Mouse (Mus musculus) limb, embryonic 11.5 days (tissue): ENCODE measurements around the gene Igf1r. TPM values are rescaled to one million over a fixed set of nuclear protein-coding genes. Genes with fewer than 3 reads are reported as not detected.

Source experiments
- ATAC-seq: fragments of 200-750 bp; cut with Nextera tagmentation; 2 replicates; pipeline ENCODE4 v1.8.0; 2017; ENCODE audit warnings: low read depth; ENCODE audit not compliant: insufficient number of reproducible peaks, low FRiP score, low TSS enrichment
- DNase-seq: peaks from one replicate; pipeline ENCODE4 v3.0.0-alpha.2; 2015; ENCODE audit warnings: low spot score
- H3K27ac ChIP-seq: fragments of 300-500 bp; sonication (generic); replicated peaks from 2 replicates; pipeline ENCODE4 v1.5.1; 2014; ENCODE audit warnings: low read depth, mild to moderate bottlenecking, low read length
- H3K27me3 ChIP-seq: fragments of 300-500 bp; sonication (generic); 2 replicates; pipeline ENCODE4 v1.6.1; 2014; ENCODE audit warnings: mild to moderate bottlenecking, low read length, mixed read lengths; ENCODE audit not compliant: control insufficient read depth, insufficient read depth
- H3K36me3 ChIP-seq: fragments of 300-500 bp; sonication (generic); 2 replicates; pipeline ENCODE4 v1.6.1; 2014; ENCODE audit warnings: mild to moderate bottlenecking, low read length, moderate library complexity, mixed read lengths; ENCODE audit not compliant: control insufficient read depth, insufficient read depth
- H3K4me1 ChIP-seq: fragments of 300-500 bp; sonication (generic); 2 replicates; pipeline ENCODE4 v1.6.1; 2014; ENCODE audit warnings: low read length, mixed read lengths; ENCODE audit not compliant: control insufficient read depth, insufficient read depth
- H3K4me2 ChIP-seq: fragments of 300-500 bp; sonication (generic); 2 replicates; pipeline ENCODE4 v1.6.1; 2014; ENCODE audit warnings: low read depth, mild to moderate bottlenecking, moderate library complexity; ENCODE audit not compliant: severe bottlenecking
- H3K4me3 ChIP-seq: fragments of 300-500 bp; sonication (generic); 2 replicates; pipeline ENCODE4 v1.5.1; 2014; ENCODE audit warnings: low read depth, low read length
- H3K9ac ChIP-seq: fragments of 300-500 bp; sonication (generic); 2 replicates; pipeline ENCODE4 v1.6.1; 2014; ENCODE audit warnings: mild to moderate bottlenecking, low read length
- H3K9me3 ChIP-seq: fragments of 300-500 bp; sonication (generic); 2 replicates; pipeline ENCODE4 v1.6.1; 2016; ENCODE audit warnings: low read length; ENCODE audit not compliant: control insufficient read depth
- WGBS: fragments of 180-500 bp; shearing (Covaris S2); extraction: QIAGEN DNeasy Blood & Tissue Kit; methylation state at CpG from one replicate; pipeline ENCODE4 v1.1.7; 2014; 5-methylcytosine and 5-hydroxymethylcytosine counted together
- polyA plus RNA-seq: library from polyadenylated mRNA; unstranded; fragments of >200 nt; fragmentation: Nextera tagmentation; extraction: Ambion mirVana; gene quantifications from 2 replicates; pipeline ENCODE4 v1.2.1, GENCODE M21; 2014

Gene Igf1r
- polyA plus RNA-seq, 1 experiment from 2014 or later, result 29.9 TPM

- Histone ChIP-seq H3K9me3 (no peaks in the 10 kb centered on the region), H3K4me1 (peaks cover 10% of the 10 kb centered on the region; the same call in 1 of the 2 replicates), H3K36me3 (no peaks in the 10 kb centered on the region), H3K4me2 (peak overlapping the region; percentile 93; the same call in 1 of the 2 replicates), H3K27ac (peak overlapping the region; percentile 99), H3K4me3 (peak overlapping the region; percentile 97), H3K27me3 (no peaks in the 10 kb centered on the region), H3K9ac (peak overlapping the region; percentile 98)
- ATAC-seq (peak; percentile 84), DNase-seq (peak; percentile 94)
- 0% methylated on average over 38 of the region's 73 CpGs for WGBS
Measured at GRCm38 (mm10) chr7:67951532-67952035, 1.0 kb upstream of the Igf1r start.

GRCm38 (mm10) chr7:67952036-67952681 is 468 bp upstream of the Igf1r start:
- Histone ChIP-seq H3K4me3 (peak overlapping the region; percentile 97), H3K27me3 (no peaks in the 10 kb centered on the region), H3K9ac (peak overlapping the region; percentile 98), H3K27ac (peak overlapping the region; percentile 99), H3K4me2 (peak overlapping the region; percentile 93), H3K36me3 (no peaks in the 10 kb centered on the region), H3K9me3 (no peaks in the 10 kb centered on the region), H3K4me1 (peaks cover 11% of the 10 kb centered on the region; the same call in 1 of the 2 replicates)
- WGBS, result under 1% methylated on average over 75 of the region's 91 CpGs
- ATAC-seq (peak; percentile 37; the same call in 1 of the 2 replicates), DNase-seq (peak; percentile 86)

GRCm38 (mm10) chr7:67953764-67954242 is 1.2 kb downstream of the Igf1r start:
- WGBS, result 0% methylated on average over 23 of the region's 23 CpGs
- H3K4me1 ChIP-seq, result peaks cover 19% of the 10 kb centered on the region
- peak; percentile 56 for DNase-seq

GRCm38 (mm10) chr7:67954591-67955185 is 2.1 kb downstream of the Igf1r start:
- Histone ChIP-seq H3K36me3 (no peaks in the 10 kb centered on the region), H3K4me1 (peaks cover 19% of the 10 kb centered on the region), H3K27me3 (no peaks in the 10 kb centered on the region), H3K9me3 (no peaks in the 10 kb centered on the region), H3K4me3 (peak overlapping the region; percentile 97), H3K9ac (peak overlapping the region; percentile 98), H3K27ac (peak overlapping the region; percentile 70), H3K4me2 (peak overlapping the region; percentile 93)
- DNase-seq (no peak), ATAC-seq (no peak)
- 6% methylated on average over 10 of the region's 10 CpGs for WGBS

More at GRCm38 (mm10) chr7:67953764-67954242, 1.2 kb downstream of the Igf1r start:
- peak overlapping the region; percentile 97 for H3K4me3 ChIP-seq
- no peak overlapping the region for H3K27ac ChIP-seq
- no peaks in the 10 kb centered on the region for H3K9me3 ChIP-seq
- peak overlapping the region; percentile 93 for H3K4me2 ChIP-seq
- no peaks in the 10 kb centered on the region for H3K36me3 ChIP-seq
- H3K27me3 ChIP-seq, result no peaks in the 10 kb centered on the region
- H3K9ac ChIP-seq, result peak overlapping the region; percentile 98
- ATAC-seq, result no peak

- 32% methylated on average over 5 of the region's 5 CpGs for WGBS
- Histone ChIP-seq H3K4me3 (peak overlapping the region; percentile 97), H3K9ac (peak overlapping the region; percentile 98), H3K4me2 (peak overlapping the region; percentile 93), H3K4me1 (peaks cover 19% of the 10 kb centered on the region), H3K27ac (peak overlapping the region; percentile 70), H3K36me3 (no peaks in the 10 kb centered on the region), H3K27me3 (no peaks in the 10 kb centered on the region), H3K9me3 (no peaks in the 10 kb centered on the region)
- DNase-seq, result no peak
- no peak for ATAC-seq
Measured at GRCm38 (mm10) chr7:67955276-67955675, 2.6 kb downstream of the Igf1r start.

GRCm38 (mm10) chr7:67957376-67957775 is 4.7 kb downstream of the Igf1r start:
- WGBS, result 63% methylated on average over 6 of the region's 6 CpGs
- DNase-seq, result no peak

GRCm38 (mm10) chr7:67958045-67958444 is 5.4 kb downstream of the Igf1r start:
- Histone ChIP-seq H3K36me3 (no peaks in the 10 kb centered on the region), H3K27ac (no peak overlapping the region), H3K9ac (no peak overlapping the region), H3K9me3 (no peaks in the 10 kb centered on the region), H3K27me3 (no peaks in the 10 kb centered on the region), H3K4me1 (peaks cover 19% of the 10 kb centered on the region), H3K4me2 (no peak overlapping the region), H3K4me3 (no peak overlapping the region)
- DNase-seq (no peak), ATAC-seq (no peak)
- 83% methylated on average over 18 of the region's 18 CpGs for WGBS

More at GRCm38 (mm10) chr7:67957376-67957775, 4.7 kb downstream of the Igf1r start:
- no peak overlapping the region for H3K9ac ChIP-seq
- no peaks in the 10 kb centered on the region for H3K27me3 ChIP-seq
- H3K27ac ChIP-seq, result no peak overlapping the region
- ATAC-seq, result no peak
- no peaks in the 10 kb centered on the region for H3K36me3 ChIP-seq
- no peaks in the 10 kb centered on the region for H3K9me3 ChIP-seq
- H3K4me3 ChIP-seq, result no peak overlapping the region
- peaks cover 19% of the 10 kb centered on the region for H3K4me1 ChIP-seq
- H3K4me2 ChIP-seq, result no peak overlapping the region

GRCm38 (mm10) chr7:67960701-67961100 is 8.1 kb downstream of the Igf1r start:
- H3K9ac ChIP-seq, result no peak overlapping the region
- no peaks in the 10 kb centered on the region for H3K27me3 ChIP-seq
- H3K36me3 ChIP-seq, result no peaks in the 10 kb centered on the region
- H3K27ac ChIP-seq, result no peak overlapping the region
- no peaks in the 10 kb centered on the region for H3K9me3 ChIP-seq
- DNase-seq (no peak), ATAC-seq (no peak)
- H3K4me2 ChIP-seq, result no peak overlapping the region
- peaks cover 13% of the 10 kb centered on the region for H3K4me1 ChIP-seq
- WGBS, result 73% methylated on average over 9 of the region's 9 CpGs
- H3K4me3 ChIP-seq, result no peak overlapping the region
